Mouse (Mus musculus) adrenal gland, postnatal 14 days (tissue): ENCODE data around the gene Angptl3. TPM values are rescaled to one million over a fixed set of nuclear protein-coding genes. Genes with fewer than 3 reads are reported as not detected.

Source experiments
- total RNA-seq: library from RNA; stranded (reverse); gene quantifications from 2 replicates; pipeline ENCODE4 v1.2.3, GENCODE M21; 2021

Angptl3 gene
- total RNA-seq, 1 experiment from 2014 or later = 73.0 TPM

Other genes starting within 250 kb of the Angptl3 start
- 2.3 and 2.4 TPM in 2 replicates for gene Kank4, start 213.4 kb upstream of the Angptl3 start, total RNA-seq
- not detected in 2 replicates for gene I0C0044D17Rik, start 207.1 kb upstream of the Angptl3 start, total RNA-seq
- 40.8 and 43.5 TPM in 2 replicates for gene Usp1, start 107.1 kb upstream of the Angptl3 start, total RNA-seq
- 39.6 and 43.3 TPM in 2 replicates for gene Dock7, start 90.0 kb downstream of the Angptl3 start, total RNA-seq
- 13.8 and 14.0 TPM in 2 replicates for gene Atg4c, start 163.0 kb downstream of the Angptl3 start, total RNA-seq